Mouse (Mus musculus) liver, embryonic 14.5 days (tissue): ENCODE results near the gene Grpel1.

ENCODE experiments used
- CTCF ChIP-seq: IDR thresholded peaks from 2 replicates; pipeline ENCODE4 v1.5.1; 2016; ENCODE audit warnings: antibody characterized with exemption, low read depth, control low read depth
- EP300 ChIP-seq: IDR thresholded peaks from 2 replicates; pipeline ENCODE4 v1.6.1; 2016; ENCODE audit warnings: antibody characterized with exemption, low read depth

DNA sequence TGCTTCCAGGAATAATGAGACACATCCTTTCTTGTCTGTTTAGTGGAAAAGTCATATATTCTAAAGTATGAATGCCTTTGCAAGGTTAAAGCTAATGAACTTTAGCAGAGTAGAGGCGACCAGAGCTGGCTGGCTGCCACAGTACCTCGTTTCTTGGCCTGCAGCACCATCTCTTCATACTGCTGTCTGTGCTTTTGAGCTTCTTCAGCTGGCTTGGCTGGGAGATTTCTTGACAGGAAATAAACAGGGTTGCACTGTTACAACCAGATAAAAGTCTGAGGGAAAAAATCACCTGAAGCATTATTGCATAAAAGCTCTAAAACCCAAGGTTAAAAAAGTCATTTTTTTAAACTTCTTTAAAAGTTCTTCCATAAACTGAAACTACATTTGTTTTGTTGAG lies 58.0 kb downstream of the Grpel1 start:
- no peak for TF ChIP-seq CTCF
- no peak for TF ChIP-seq EP300
